Mouse (Mus musculus): ENCODE measurements around the gene Gm9970. TPM values are rescaled to one million over a fixed set of nuclear protein-coding genes. Genes with fewer than 3 reads are reported as not detected.

The Gm9970 gene
- 0.44 and 0.53 TPM in 2 replicates for polyA plus RNA-seq (2015; fragmentation: Nextera tagmentation; extraction: Ambion mirVana)

DNA sequence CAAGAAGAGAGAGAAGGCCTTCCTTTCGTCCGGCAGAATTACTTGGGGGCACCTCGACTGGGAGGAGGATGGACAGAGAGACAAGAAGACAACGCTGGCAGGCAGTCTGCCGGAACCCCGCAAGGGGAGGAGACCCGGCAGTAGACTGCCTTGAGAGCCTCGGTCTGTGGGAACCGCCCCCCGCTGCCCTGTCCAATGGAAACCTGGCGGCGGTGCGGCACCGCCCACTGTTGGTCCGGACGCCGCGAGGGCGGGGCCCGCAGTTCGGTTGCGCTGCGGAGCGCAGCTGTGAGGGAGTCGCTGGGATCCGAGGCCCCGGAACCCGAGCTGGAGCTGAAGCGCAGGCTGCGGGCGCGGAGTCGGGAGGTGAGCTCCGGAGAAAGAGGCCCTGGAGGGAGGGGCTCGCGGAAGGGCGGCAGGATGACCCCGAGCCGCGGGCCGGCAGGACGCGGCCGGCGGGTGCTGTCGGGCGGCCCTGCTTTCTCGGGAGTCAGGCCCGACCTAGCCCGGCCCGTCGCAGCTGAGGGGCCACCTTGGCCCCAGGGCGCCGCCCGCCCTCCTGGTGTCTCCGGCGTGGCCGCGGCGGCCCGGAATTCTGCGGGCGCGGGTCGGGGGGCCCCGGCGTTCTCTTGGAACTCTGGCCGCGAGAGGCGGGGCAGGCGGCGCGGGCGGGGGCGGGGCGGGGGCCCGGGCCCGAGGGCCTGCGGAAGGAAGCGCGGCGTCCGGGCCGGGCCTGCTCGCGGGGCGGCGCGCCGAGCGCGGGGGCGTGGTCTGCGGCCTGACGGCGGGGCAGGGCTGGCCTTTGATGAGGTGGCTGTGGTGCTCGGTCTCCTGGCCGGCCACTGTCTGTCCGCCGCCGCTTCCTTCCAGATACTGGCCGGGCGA is at the start of gene Gm9970, which contains the start of gene Nrbp1:
TSS of gene Gm9970 (minus strand) at position 596 of the 885 bp plus-strand sequence.
TSS of gene Nrbp1 (plus strand) at position 228 of the 885 bp plus-strand sequence.
- peak; percentile 98 for ATAC-seq (ENCODE audit: insufficient read depth, low FRiP score, low read depth)
- peak within 1 kb of the TSS; percentile 98 for H3K4me3 ChIP-seq (replicated peaks)
- WGBS = under 1% methylated on average over 82 of the region's 103 CpGs

DNA sequence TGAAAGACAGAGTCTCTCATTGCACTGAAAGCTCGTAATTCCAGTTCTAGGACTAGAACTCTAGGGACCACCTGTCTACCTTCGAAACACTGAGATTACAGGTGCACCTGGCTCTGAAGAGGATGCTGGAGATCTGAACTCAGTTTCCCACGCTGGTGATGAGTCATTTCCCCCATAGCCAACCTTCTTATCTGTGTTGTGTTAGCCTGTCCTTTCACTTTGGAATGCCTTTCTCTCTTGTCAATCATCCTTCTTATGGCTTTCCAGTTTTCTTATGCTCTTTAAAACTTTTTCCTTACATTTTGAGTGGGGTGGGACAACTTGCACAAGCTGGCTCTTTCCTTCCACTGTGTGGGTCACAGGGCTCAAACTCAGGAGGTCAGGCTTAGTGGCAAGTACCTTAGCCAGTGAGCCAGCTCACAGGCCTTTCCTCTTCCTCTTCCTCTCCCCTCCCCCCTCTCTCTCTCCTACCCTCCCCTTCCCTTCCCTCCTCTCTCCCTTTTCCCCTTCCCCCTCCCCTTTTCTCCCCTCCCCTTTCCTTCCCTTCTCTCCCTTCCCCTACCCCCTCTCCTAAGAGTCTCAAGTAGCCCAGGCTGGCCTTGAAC is 48.7 kb upstream of the Gm9970 start:
- Histone ChIP-seq H3K36me3 (peaks cover 11% of the 10 kb centered on the region; the same call in 1 of the 2 replicates), H3K27ac (no peak overlapping the region), H3K4me2 (peak overlapping the region; percentile 84; the same call in 1 of the 2 replicates), H3K4me3 (replicated peaks) (no peak overlapping the region), H3K9ac (no peak overlapping the region), H3K4me1 (peaks cover 8% of the 10 kb centered on the region; the same call in 1 of the 2 replicates), H3K27me3 (replicated peaks) (no peaks in the 10 kb centered on the region), H3K9me3 (no peaks in the 10 kb centered on the region)
- no peak for ATAC-seq (ENCODE audit: insufficient read depth, low FRiP score, low read depth)
- WGBS = 65% methylated on average over 3 of the region's 3 CpGs

More for the DNA sequence above, at the start of gene Gm9970, which contains the start of gene Nrbp1:
- peak within 1 kb of the TSS; percentile 99 for H3K9ac ChIP-seq
- 0 out of 2 replicates have a peak, but pooled peaks cover 9% of the 10 kb centered on the region for H3K36me3 ChIP-seq
- H3K4me2 ChIP-seq = peak within 1 kb of the TSS; percentile 75
- no peaks in the 10 kb centered on the region for H3K27me3 ChIP-seq (replicated peaks)
- peak within 1 kb of the TSS; percentile 99 for H3K27ac ChIP-seq
- no peaks in the 10 kb centered on the region for H3K9me3 ChIP-seq
- peaks cover 2% of the 10 kb centered on the region; the same call in 1 of the 2 replicates for H3K4me1 ChIP-seq

DNA sequence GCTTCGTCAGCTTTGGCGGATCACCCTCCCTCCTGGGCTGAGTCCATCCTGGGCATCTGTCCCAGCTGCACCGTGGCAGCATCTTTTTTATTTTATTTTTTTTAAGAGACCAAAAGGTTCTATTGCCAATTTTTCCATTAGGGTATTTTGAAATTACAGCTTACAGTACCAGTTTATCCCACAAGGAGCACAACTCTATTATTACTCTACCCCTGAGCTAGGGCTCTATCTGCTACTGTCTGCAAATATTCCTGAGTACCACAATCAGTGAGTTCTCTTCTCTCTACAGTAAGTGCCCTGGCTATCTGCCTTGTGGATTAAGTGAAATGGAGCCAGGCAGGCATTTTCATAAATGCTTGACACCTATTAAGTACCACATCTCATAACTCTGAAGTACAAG is 47.6 kb upstream of the Gm9970 start:
- no peak for ATAC-seq (ENCODE audit: insufficient read depth, low FRiP score, low read depth)
- 65% methylated on average over 3 of the region's 3 CpGs for WGBS
- H3K27me3 ChIP-seq (replicated peaks) = no peaks in the 10 kb centered on the region

DNA sequence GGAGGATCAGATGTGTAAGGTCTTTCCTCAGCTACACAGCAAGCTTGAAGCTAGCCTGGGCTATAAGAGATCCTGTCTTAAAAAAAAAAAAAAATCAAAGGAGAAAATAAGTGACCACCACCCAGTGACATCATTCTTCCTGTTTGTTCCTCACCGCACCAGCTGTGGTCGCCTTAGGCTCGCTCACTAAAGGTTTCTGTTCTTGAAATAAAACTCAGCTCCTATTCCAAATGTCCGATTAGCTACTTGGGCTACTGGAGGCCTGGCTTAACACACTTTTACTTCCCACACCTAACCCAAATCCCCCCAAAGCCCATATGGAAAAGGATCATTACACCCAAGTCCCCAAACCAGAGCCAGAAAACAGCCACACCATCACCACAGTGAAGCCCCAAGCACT is 47.2 kb upstream of the Gm9970 start:
- 79% methylated on average over 4 of the region's 4 CpGs for WGBS
- Histone ChIP-seq H3K36me3 (peaks cover 11% of the 10 kb centered on the region; the same call in 1 of the 2 replicates), H3K27ac (no peak overlapping the region), H3K4me2 (no peak overlapping the region), H3K4me1 (peaks cover 8% of the 10 kb centered on the region; the same call in 1 of the 2 replicates), H3K4me3 (replicated peaks) (no peak overlapping the region), H3K9me3 (no peaks in the 10 kb centered on the region), H3K27me3 (replicated peaks) (no peaks in the 10 kb centered on the region), H3K9ac (no peak overlapping the region)
- no peak for ATAC-seq (ENCODE audit: insufficient read depth, low FRiP score, low read depth)

More for the DNA sequence above, 47.6 kb upstream of the Gm9970 start:
- Histone ChIP-seq H3K9ac (no peak overlapping the region), H3K4me2 (no peak overlapping the region), H3K4me1 (peaks cover 8% of the 10 kb centered on the region; the same call in 1 of the 2 replicates), H3K9me3 (no peaks in the 10 kb centered on the region), H3K36me3 (peaks cover 11% of the 10 kb centered on the region; the same call in 1 of the 2 replicates), H3K27ac (no peak overlapping the region), H3K4me3 (replicated peaks) (no peak overlapping the region)

DNA sequence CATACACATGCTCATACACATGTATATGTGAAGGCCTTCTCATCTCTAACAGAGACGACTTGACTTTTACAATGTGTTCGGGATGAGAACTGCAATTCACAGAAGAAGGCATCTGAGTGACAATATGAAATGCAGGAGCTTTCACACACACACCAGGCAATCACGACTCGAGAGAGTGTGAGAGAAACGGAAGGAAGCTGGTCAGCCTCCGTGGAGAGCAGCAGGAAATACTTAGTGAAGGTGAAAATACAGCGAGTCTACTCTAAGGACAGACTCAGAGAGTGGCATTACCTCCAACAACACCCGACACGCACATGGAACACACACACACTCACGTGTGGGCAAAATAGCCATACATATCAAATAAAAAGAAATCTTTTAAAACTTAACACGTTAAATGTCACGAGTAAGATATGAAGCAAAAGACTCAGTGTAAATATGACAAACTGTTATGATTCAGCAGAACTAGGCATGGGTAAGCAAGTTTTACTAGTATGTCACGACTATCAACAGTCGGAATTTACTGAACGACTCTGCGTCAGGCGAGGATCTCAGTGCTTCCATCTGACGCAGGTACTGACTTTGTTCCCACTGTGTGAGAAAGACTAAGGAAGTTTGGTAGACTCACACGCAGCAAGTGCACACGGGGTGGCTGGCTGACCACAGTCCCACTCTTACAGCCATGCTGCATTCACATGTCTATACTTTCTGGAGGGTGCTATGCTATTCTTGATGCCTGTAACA is 38.4 kb upstream of the Gm9970 start:
- Histone ChIP-seq H3K4me1 (no peaks in the 10 kb centered on the region), H3K27ac (no peak overlapping the region), H3K27me3 (replicated peaks) (no peaks in the 10 kb centered on the region), H3K4me2 (no peak overlapping the region), H3K9me3 (no peaks in the 10 kb centered on the region), H3K36me3 (peaks cover 31% of the 10 kb centered on the region), H3K9ac (no peak overlapping the region), H3K4me3 (replicated peaks) (no peak overlapping the region)
- WGBS = 85% methylated on average over 20 of the region's 20 CpGs
- ATAC-seq (ENCODE audit: insufficient read depth, low FRiP score, low read depth) = no peak

DNA sequence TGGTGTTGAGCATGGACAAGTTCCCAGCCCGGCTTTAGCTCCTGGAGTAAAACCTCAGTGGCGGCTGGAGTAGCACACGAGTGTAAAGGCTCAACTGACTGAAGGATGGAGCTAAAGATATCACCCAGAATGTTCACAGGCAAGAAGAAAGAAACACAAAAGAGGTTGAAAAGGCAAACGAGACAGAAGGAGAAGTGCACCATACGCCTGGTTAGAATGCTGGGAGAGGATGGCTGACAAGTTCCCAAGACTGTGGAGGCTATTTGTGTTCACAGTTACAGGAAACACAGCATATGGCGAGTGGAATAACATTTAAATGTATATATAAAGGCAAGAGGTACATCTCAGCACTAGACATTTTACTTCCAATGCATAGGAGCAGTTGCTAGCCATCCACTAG is 32.0 kb upstream of the Gm9970 start:
- no peaks in the 10 kb centered on the region for H3K27me3 ChIP-seq (replicated peaks)
- peaks cover 20% of the 10 kb centered on the region for H3K36me3 ChIP-seq
- no peaks in the 10 kb centered on the region for H3K4me1 ChIP-seq
- H3K4me2 ChIP-seq = no peak overlapping the region
- H3K27ac ChIP-seq = no peak overlapping the region
- no peaks in the 10 kb centered on the region for H3K9me3 ChIP-seq
- H3K9ac ChIP-seq = no peak overlapping the region
- H3K4me3 ChIP-seq (replicated peaks) = no peak overlapping the region
- WGBS = 82% methylated on average over 6 of the region's 6 CpGs
- ATAC-seq (ENCODE audit: insufficient read depth, low FRiP score, low read depth) = no peak

DNA sequence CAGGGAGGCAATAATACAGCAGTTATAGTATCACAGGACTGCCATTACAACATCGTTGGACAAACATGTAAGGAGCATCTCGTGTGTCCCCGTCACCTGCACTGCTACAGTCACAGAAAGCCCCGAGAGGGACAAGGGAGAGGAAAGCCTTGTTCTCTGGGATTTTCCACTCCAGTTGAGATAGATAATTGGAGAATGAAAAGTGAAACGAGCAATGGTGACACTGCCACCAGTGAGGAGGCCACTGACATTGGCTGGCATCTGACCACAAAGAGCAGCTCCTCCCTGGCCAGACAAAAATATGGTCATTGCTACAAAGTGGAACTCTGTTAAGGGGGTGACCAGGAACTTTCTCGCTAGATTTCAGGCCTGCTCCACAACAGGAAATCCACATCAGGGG is 26.7 kb upstream of the Gm9970 start:
- H3K27ac ChIP-seq = no peak overlapping the region
- 92% methylated on average over 6 of the region's 6 CpGs for WGBS
- no peak overlapping the region for H3K9ac ChIP-seq
- no peak overlapping the region for H3K4me2 ChIP-seq
- H3K9me3 ChIP-seq = no peaks in the 10 kb centered on the region
- no peak for ATAC-seq (ENCODE audit: insufficient read depth, low FRiP score, low read depth)
- H3K4me3 ChIP-seq (replicated peaks) = no peak overlapping the region
- no peaks in the 10 kb centered on the region for H3K4me1 ChIP-seq
- peaks cover 39% of the 10 kb centered on the region for H3K36me3 ChIP-seq
- no peaks in the 10 kb centered on the region for H3K27me3 ChIP-seq (replicated peaks)

DNA sequence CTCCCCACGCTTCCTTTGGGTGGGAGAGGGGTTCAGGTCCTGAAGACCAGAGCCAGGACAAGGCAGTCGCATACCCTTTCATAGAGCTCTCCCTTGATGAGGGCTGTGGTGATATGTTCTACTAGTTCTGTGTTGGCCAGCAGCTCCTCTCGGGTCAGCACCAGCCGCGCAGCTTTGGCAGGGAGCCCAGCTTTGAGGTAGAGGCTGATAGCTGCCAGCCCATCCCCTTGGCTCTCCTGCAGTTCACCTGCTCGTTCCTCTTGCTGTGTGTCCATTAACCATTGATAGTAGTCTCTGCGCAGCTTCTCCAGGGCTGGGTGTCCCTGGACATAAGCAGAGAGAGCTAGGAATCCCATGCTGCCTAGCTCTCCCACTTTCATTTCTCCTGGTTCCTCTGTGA is 25.1 kb upstream of the Gm9970 start:
- H3K36me3 ChIP-seq = peaks cover 36% of the 10 kb centered on the region
- no peaks in the 10 kb centered on the region for H3K27me3 ChIP-seq (replicated peaks)

DNA sequence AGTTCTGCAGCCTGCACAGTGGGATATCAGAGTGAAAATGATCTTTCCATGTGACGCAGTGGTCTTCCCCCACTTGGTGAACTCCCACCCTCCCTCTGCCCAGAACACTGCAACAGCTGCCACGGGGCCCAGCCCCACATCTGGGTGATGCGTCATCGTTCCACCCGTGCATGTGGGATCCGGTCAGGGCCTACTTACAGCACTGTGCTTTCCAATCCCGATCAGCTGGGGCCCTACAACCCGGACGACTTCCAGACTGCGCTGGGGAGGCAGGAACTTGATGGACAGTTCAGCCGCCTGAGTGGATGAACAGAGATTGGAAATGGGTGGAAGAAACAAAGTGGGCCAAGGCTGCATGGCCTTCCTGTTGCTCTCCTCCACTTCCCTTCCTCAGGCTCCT is 16.6 kb upstream of the Gm9970 start:
- H3K4me3 ChIP-seq (replicated peaks) = no peak overlapping the region
- WGBS = 81% methylated on average over 11 of the region's 11 CpGs
- ATAC-seq (ENCODE audit: insufficient read depth, low FRiP score, low read depth) = no peak
- H3K9ac ChIP-seq = no peak overlapping the region
- no peak overlapping the region for H3K27ac ChIP-seq
- H3K4me2 ChIP-seq = no peak overlapping the region
- H3K4me1 ChIP-seq = 0 out of 2 replicates have a peak, but pooled peaks cover 10% of the 10 kb centered on the region
- no peaks in the 10 kb centered on the region for H3K27me3 ChIP-seq (replicated peaks)
- no peaks in the 10 kb centered on the region for H3K9me3 ChIP-seq
- H3K36me3 ChIP-seq = peaks cover 18% of the 10 kb centered on the region; the same call in 1 of the 2 replicates

More for the DNA sequence above, 25.1 kb upstream of the Gm9970 start:
- no peaks in the 10 kb centered on the region for H3K4me1 ChIP-seq
- no peak overlapping the region for H3K9ac ChIP-seq
- no peak overlapping the region for H3K27ac ChIP-seq
- H3K9me3 ChIP-seq = no peaks in the 10 kb centered on the region
- H3K4me2 ChIP-seq = no peak overlapping the region
- WGBS = 90% methylated on average over 7 of the region's 7 CpGs
- ATAC-seq (ENCODE audit: insufficient read depth, low FRiP score, low read depth) = no peak; the same call in 1 of the 2 replicates
- no peak overlapping the region for H3K4me3 ChIP-seq (replicated peaks)

DNA sequence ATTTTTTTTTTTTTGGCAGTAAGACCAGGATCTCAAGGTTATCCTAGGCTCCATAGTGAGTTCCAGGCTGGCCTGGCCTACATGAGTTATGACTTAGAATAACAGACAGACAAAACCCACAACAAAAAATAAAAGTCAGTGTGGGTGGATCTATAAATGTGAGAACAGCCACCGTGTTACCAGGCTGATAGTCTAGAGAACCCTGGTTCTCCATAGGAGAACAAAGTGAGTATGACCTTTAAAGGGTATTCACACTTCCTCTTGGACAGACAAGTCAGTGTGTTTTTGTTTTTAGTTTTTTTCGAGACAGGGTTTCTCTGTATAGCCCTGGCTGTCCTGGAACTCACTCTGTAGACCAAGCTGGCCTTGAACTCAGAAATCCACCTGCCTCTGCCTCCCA is 14.9 kb upstream of the Gm9970 start:
- Histone ChIP-seq H3K4me2 (no peak overlapping the region), H3K4me1 (peaks cover 15% of the 10 kb centered on the region), H3K27me3 (replicated peaks) (no peaks in the 10 kb centered on the region), H3K9me3 (no peaks in the 10 kb centered on the region), H3K27ac (no peak overlapping the region), H3K36me3 (peaks cover 23% of the 10 kb centered on the region), H3K9ac (no peak overlapping the region), H3K4me3 (replicated peaks) (no peak overlapping the region)
- WGBS = 83% methylated on average over 2 of the region's 2 CpGs
- ATAC-seq (ENCODE audit: insufficient read depth, low FRiP score, low read depth) = no peak

DNA sequence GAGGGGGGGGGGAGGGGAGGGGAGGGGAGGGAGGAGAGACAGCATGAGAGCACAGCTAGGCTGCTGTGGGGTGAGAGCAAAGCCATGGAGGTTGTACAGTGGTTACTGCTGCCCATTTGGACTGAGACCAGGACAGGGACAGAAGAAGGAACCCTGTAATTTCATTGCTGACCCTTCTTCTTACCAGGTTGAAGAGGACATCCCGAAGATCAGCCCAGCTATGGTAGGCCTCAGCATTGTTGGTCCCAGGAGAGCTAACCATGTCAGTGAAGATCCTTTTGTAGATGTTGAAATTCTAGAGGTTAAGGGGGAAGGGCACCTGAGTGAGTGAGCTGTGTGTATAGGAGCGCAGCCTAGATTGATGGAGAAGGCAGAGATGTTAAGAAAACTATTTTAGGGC is 14.3 kb upstream of the Gm9970 start:
- no peak overlapping the region for H3K4me2 ChIP-seq
- peaks cover 16% of the 10 kb centered on the region for H3K4me1 ChIP-seq
- H3K9me3 ChIP-seq = no peaks in the 10 kb centered on the region
- peaks cover 28% of the 10 kb centered on the region for H3K36me3 ChIP-seq
- no peak for ATAC-seq (ENCODE audit: insufficient read depth, low FRiP score, low read depth)
- WGBS = 91% methylated on average over 2 of the region's 2 CpGs
- no peak overlapping the region for H3K27ac ChIP-seq
- H3K27me3 ChIP-seq (replicated peaks) = no peaks in the 10 kb centered on the region
- no peak overlapping the region for H3K4me3 ChIP-seq (replicated peaks)
- H3K9ac ChIP-seq = no peak overlapping the region

Measured in stomach, embryonic 15.5 days (tissue).